Mouse (Mus musculus) olfactory bulb, adult 2 months (tissue): ENCODE results near the gene Il17rc.

Source experiments
- CTCF ChIP-seq: fragments of 200-500 bp; IDR thresholded peaks from 2 replicates; pipeline ENCODE4 v1.5.1; 2012; ENCODE audit warnings: low read depth, mild to moderate bottlenecking, low read length, moderate library complexity; ENCODE audit not compliant: insufficient read depth
- POLR2A ChIP-seq: fragments of 200-500 bp; IDR thresholded peaks from 2 replicates; pipeline ENCODE4 v1.6.1; 2012; ENCODE audit warnings: mild to moderate bottlenecking, low read depth, low read length, moderate library complexity; ENCODE audit not compliant: insufficient read depth

GRCm38 (mm10) chr6:113492101-113492864 is 21.1 kb downstream of the Il17rc start:
- TF ChIP-seq CTCF (no peak), POLR2A (no peak)
